Mouse (Mus musculus): ENCODE data around the gene Msgn1. TPM values are rescaled to one million over a fixed set of nuclear protein-coding genes. Genes with fewer than 3 reads are reported as not detected.

The Msgn1 gene
- polyA plus RNA-seq, 2 experiments: not detected

DNA sequence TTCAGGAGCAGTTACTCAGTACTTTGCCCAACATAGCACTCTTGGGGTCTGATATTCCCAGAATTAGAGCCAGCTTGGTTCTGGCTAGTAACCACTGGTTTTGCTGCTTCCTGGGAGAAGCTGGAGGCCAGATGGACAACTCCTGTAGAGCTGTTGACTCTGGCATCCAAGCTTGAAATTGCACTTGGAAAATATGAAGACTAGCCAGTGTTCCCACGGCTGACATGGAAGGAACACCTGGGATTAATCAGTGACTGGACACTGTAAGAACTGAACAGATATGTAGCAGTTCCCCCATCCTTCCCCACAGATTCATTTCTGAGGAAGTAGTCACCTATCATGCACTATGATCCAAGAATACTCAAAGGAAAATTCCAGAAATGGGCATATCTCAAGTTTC is 4.1 kb upstream of the Msgn1 start:
- DNase-seq (ENCODE audit: low read depth in 3 of 3, low spot score in 3 of 3): no peak
- Histone ChIP-seq H3K27me3 (ENCODE audit: control insufficient read depth, insufficient read depth, low read length) (no peaks in the 10 kb centered on the region), H3K27ac (no peak overlapping the region), H3K4me1 (replicated peaks; ENCODE audit: control insufficient read depth in 2 of 2, insufficient read depth in 2 of 2, low read length in 1 of 2) (no peaks in the 10 kb centered on the region), H3K9ac (replicated peaks) (no peak overlapping the region), H3K36me3 (replicated peaks; ENCODE audit: control insufficient read depth, insufficient read depth, low read depth) (no peaks in the 10 kb centered on the region), H3K4me3 (ENCODE audit: insufficient read depth in 1 of 2, low read depth in 2 of 2, low read length in 2 of 2) (no peak overlapping the region), H3K4me2 (ENCODE audit: low read depth) (no peak overlapping the region), H3K9me3 (ENCODE audit: control insufficient read depth, low read length) (no peaks in the 10 kb centered on the region)
- ATAC-seq (ENCODE audit: insufficient read depth): no peak
- 37% methylated on average over 1 of the region's 1 CpGs for WGBS (ENCODE audit: insufficient replicate concordance)
- no peak for TF ChIP-seq EP300 (IDR thresholded peaks at IDR 0.05; ENCODE audit: low read depth)
- TF ChIP-seq CTCF (IDR thresholded peaks at IDR 0.05; ENCODE audit: low read depth): no peak

DNA sequence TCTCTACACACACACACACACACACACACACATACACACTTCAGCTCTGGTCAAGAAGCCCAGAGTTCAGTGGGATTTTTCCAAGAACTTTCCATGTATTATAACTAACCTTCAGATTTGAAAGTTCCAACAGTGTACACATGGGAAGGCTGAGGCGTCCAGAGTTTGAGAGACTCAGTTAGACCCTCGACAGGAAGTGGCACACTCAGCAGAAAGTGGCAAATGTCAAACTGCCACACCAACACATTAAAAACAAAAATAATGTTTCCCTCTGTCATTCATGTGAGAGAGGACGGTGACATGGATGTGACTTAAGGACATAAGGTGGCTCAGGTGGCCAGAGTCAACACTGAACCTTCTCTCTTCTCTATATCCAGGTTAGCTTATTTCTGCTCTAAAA is 1.6 kb upstream of the Msgn1 start:
- no peaks in the 10 kb centered on the region for H3K4me1 ChIP-seq (replicated peaks; ENCODE audit: control insufficient read depth in 2 of 2, insufficient read depth in 2 of 2, low read length in 1 of 2)
- H3K36me3 ChIP-seq (replicated peaks; ENCODE audit: control insufficient read depth, insufficient read depth, low read depth): no peaks in the 10 kb centered on the region
- H3K9me3 ChIP-seq (ENCODE audit: control insufficient read depth, low read length): no peaks in the 10 kb centered on the region
- no peak overlapping the region for H3K4me3 ChIP-seq (ENCODE audit: insufficient read depth in 1 of 2, low read depth in 2 of 2, low read length in 2 of 2)
- no peak for ATAC-seq (ENCODE audit: insufficient read depth)
- H3K9ac ChIP-seq (replicated peaks): no peak overlapping the region
- 36% methylated on average over 3 of the region's 3 CpGs for WGBS (ENCODE audit: insufficient replicate concordance)
- no peak for TF ChIP-seq CTCF (IDR thresholded peaks at IDR 0.05; ENCODE audit: low read depth)
- TF ChIP-seq EP300 (IDR thresholded peaks at IDR 0.05; ENCODE audit: low read depth): no peak
- no peak overlapping the region for H3K27ac ChIP-seq
- H3K27me3 ChIP-seq (ENCODE audit: control insufficient read depth, insufficient read depth, low read length): no peaks in the 10 kb centered on the region
- DNase-seq (ENCODE audit: low read depth in 3 of 3, low spot score in 3 of 3): no peak
- no peak overlapping the region for H3K4me2 ChIP-seq (ENCODE audit: low read depth)

DNA sequence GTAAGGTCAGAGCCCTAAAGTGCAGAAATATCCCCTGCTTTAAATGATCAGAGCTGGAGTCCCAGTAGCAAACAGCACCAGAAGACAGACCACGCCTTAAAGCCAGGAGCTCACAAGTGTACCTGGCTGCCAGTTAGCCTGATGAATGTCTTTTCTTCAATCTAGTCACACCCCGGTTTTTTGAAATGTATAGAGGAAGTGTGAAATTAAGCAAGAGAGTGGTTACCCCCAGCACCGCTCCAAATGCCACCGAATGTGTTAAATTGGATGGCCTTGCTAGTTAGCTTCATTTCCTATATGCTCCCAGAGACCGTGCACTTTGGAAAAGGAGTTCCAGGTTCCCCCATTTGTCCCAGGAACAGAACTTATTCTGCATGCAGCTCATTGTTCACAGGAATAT is 864 bp upstream of the Msgn1 start:
- Histone ChIP-seq H3K9me3 (ENCODE audit: control insufficient read depth, low read length) (no peaks in the 10 kb centered on the region), H3K4me1 (replicated peaks; ENCODE audit: control insufficient read depth in 2 of 2, insufficient read depth in 2 of 2, low read length in 1 of 2) (no peaks in the 10 kb centered on the region), H3K9ac (replicated peaks) (no peak overlapping the region), H3K4me3 (ENCODE audit: insufficient read depth in 1 of 2, low read depth in 2 of 2, low read length in 2 of 2) (no peak overlapping the region), H3K36me3 (replicated peaks; ENCODE audit: control insufficient read depth, insufficient read depth, low read depth) (no peaks in the 10 kb centered on the region), H3K27ac (no peak overlapping the region), H3K4me2 (ENCODE audit: low read depth) (no peak overlapping the region), H3K27me3 (ENCODE audit: control insufficient read depth, insufficient read depth, low read length) (no peaks in the 10 kb centered on the region)
- TF ChIP-seq CTCF (IDR thresholded peaks at IDR 0.05; ENCODE audit: low read depth): no peak
- TF ChIP-seq EP300 (IDR thresholded peaks at IDR 0.05; ENCODE audit: low read depth): no peak
- 28% methylated on average over 5 of the region's 5 CpGs for WGBS (ENCODE audit: insufficient replicate concordance)
- no peak for DNase-seq (ENCODE audit: low read depth in 3 of 3, low spot score in 3 of 3)
- ATAC-seq (ENCODE audit: insufficient read depth): no peak

DNA sequence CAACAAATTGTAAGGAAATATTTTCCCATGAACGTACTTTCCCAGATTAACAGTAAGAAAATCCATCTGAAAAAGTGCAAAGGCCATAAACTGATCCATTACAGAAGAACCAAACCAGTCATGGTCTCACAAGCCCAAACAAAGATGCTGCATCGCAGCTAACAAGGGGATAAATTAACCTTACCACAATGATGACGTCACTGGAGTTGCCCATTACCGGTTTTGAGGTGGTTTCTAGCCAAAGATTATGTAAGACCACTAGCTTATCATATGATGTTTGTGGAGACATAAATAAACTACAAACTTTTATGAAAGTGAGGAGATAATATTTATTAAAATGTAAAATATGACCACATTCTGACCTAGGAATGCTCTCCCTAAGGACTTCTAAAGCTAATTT is 2.5 kb downstream of the Msgn1 start:
- Histone ChIP-seq H3K4me1 (replicated peaks; ENCODE audit: control insufficient read depth in 2 of 2, insufficient read depth in 2 of 2, low read length in 1 of 2) (no peaks in the 10 kb centered on the region), H3K4me2 (ENCODE audit: low read depth) (no peak overlapping the region), H3K9ac (replicated peaks) (no peak overlapping the region), H3K36me3 (replicated peaks; ENCODE audit: control insufficient read depth, insufficient read depth, low read depth) (no peaks in the 10 kb centered on the region), H3K27ac (no peak overlapping the region), H3K4me3 (ENCODE audit: insufficient read depth in 1 of 2, low read depth in 2 of 2, low read length in 2 of 2) (no peak overlapping the region), H3K27me3 (ENCODE audit: control insufficient read depth, insufficient read depth, low read length) (no peaks in the 10 kb centered on the region), H3K9me3 (ENCODE audit: control insufficient read depth, low read length) (no peaks in the 10 kb centered on the region)
- 46% methylated on average over 4 of the region's 4 CpGs for WGBS (ENCODE audit: insufficient replicate concordance)
- ATAC-seq (ENCODE audit: insufficient read depth): no peak
- no peak for TF ChIP-seq CTCF (IDR thresholded peaks at IDR 0.05; ENCODE audit: low read depth)
- DNase-seq (ENCODE audit: low read depth in 3 of 3, low spot score in 3 of 3): no peak

DNA sequence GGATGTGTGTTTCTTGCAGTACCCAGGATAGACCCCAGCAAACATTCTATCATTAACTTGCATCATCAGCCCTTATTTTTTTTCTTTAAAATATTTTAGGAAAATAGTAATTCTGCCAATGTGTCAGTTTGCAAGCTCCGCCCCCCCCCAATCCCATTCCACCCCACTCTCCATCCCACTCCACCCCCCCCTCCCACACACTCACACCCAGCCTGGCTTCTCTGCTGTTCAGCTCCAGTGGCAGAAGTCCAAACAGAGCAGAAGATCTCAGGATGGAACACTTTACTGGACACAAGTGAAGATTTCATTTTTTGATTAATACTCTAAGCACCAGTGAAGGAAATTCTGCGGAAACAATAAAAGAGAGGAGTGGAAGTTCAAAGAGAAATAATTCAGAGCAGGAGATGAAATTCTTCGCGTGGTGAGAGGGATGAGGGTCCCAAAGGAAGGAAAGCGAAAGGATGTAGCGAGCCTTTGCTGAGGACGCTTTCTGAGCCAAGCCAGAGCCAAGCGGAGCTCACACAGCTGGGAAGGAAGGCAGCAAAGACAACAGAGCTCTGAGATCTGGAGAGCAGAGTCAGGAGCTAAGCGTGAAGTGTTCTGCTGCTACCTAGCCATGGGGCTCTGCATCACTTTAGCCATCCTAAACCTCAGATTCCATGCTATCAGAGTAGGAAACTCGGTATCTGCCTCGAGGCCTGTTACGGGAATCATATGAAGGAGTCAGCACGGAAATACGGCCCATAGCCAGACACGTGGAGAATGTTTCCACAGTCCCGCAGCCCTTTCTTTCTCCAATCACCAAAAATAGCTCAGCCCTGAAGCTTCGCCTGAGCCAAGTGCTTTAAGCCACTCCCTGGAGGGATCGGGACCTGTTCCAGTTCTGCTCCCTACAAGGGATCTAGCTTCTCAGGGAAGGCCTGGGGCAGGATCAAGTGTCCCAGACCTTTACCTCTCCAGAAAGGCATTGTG is 4.8 kb downstream of the Msgn1 start:
- Histone ChIP-seq H3K27me3 (ENCODE audit: control insufficient read depth, insufficient read depth, low read length) (no peaks in the 10 kb centered on the region), H3K9ac (replicated peaks) (no peak overlapping the region), H3K27ac (no peak overlapping the region), H3K4me1 (replicated peaks; ENCODE audit: control insufficient read depth in 2 of 2, insufficient read depth in 2 of 2, low read length in 1 of 2) (no peaks in the 10 kb centered on the region), H3K9me3 (ENCODE audit: control insufficient read depth, low read length) (no peaks in the 10 kb centered on the region), H3K4me3 (ENCODE audit: insufficient read depth in 1 of 2, low read depth in 2 of 2, low read length in 2 of 2) (no peak overlapping the region), H3K36me3 (replicated peaks; ENCODE audit: control insufficient read depth, insufficient read depth, low read depth) (no peaks in the 10 kb centered on the region), H3K4me2 (ENCODE audit: low read depth) (no peak overlapping the region)
- 61% methylated on average over 18 of the region's 18 CpGs for WGBS (ENCODE audit: insufficient replicate concordance)
- TF ChIP-seq CTCF (IDR thresholded peaks at IDR 0.05; ENCODE audit: low read depth): no peak
- no peak for TF ChIP-seq EP300 (IDR thresholded peaks at IDR 0.05; ENCODE audit: low read depth)
- ATAC-seq (ENCODE audit: insufficient read depth): no peak
- DNase-seq (ENCODE audit: low read depth in 3 of 3, low spot score in 3 of 3): no peak
